ENCODE assay signal across 15 mouse cellular contexts in the genomic region with DNA sequence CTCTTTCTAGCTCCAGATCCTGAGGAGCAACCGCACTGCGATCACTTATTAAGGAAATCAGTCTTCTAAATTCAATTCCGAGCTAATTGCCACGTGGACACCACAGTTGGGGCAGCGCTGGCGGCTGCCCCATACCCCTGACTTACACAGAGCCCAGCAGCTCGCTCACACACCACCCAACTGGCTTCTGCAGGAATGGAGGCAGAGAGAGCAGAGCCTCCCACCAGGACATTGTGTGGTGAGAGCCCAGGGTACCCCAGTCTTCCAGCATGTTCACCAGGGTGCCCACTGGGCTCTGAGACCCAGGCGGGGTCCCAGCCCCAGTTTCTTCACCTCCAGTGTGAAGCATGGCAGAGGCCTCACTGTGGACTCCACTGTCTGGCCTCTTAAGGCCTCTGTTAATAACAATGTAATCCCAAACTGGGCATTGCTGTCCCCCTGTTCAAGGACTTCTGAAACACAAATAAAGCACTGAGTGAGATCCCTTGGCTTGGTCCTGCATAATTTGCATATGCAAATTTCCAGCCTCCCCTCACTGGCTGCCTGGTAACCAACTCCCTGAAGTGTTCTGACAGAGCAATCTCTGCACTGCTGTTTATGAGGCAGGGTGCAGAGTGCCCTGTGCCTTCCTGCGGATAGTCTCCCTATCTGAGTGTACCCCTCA.
DNase-seq lines count a peak whose midpoint lies in the region; ATAC-seq lines count a peak whose summit lies in the region.
"Had no signal": no experiment of that assay in that cellular context is flagged by ENCODE, and none has a peak within 500 bp of the region (broad histone marks: within the 10 kb centered on the region; RNA-seq: fewer than 3 reads in every experiment).

No protein-coding gene starts in this region.

- WGBS in forebrain, embryonic 15.5 days: 47% methylated on average over 9 of the region's 9 CpGs
- 30% methylated on average over 9 of the region's 9 CpGs for WGBS in hindbrain, embryonic 16.5 days

- no peaks in the 10 kb centered on the region for H3K36me3 ChIP-seq in forebrain, embryonic 15.5 days
- H3K36me3 ChIP-seq in hindbrain, embryonic 16.5 days (ENCODE audit: control insufficient read depth, insufficient read depth, low read length): no peaks in the 10 kb centered on the region
- H3K36me3 ChIP-seq: embryonic facial prominence, embryonic 12.5 days; limb, embryonic 15.5 days had no signal

- no peak overlapping the region for H3K27ac ChIP-seq in forebrain, embryonic 15.5 days (replicated peaks)
- peak overlapping the region; percentile 46; the same call in 1 of the 2 replicates for H3K27ac ChIP-seq in hindbrain, embryonic 16.5 days (ENCODE audit: low read depth, low read length)
- H3K27ac ChIP-seq: embryonic facial prominence, embryonic 12.5 days; limb, embryonic 15.5 days had no signal

- no peak overlapping the region for H3K9ac ChIP-seq in forebrain, embryonic 15.5 days (replicated peaks)
- no peak overlapping the region for H3K9ac ChIP-seq in hindbrain, embryonic 16.5 days (ENCODE audit: low read depth, low read length)
- H3K9ac ChIP-seq: embryonic facial prominence, embryonic 12.5 days; limb, embryonic 15.5 days had no signal

- DNase-seq in retina, postnatal 1 day: peak; percentile 27
- no peak for DNase-seq in retina, embryonic 14.5 days (ENCODE audit: low spot score)
- DNase-seq in right cerebral cortex, postnatal 14 days: peak; percentile 20
- DNase-seq in cerebellum, postnatal 4 days (ENCODE audit: low spot score in 2 of 2): no peak
- DNase-seq in embryo, embryonic 10.5 days (ENCODE audit: low spot score): no peak
- DNase-seq: adrenal gland, postnatal 36 days; cerebellum, adult 9-11 months; heart, adult 11 months; kidney, postnatal 14 days; lung, adult 2 months had no signal

- H3K4me1 ChIP-seq in forebrain, embryonic 15.5 days: peaks cover 23% of the 10 kb centered on the region
- peaks cover 23% of the 10 kb centered on the region for H3K4me1 ChIP-seq in hindbrain, embryonic 16.5 days (ENCODE audit: control insufficient read depth, insufficient read depth, low read depth, low read length)
- H3K4me1 ChIP-seq: embryonic facial prominence, embryonic 12.5 days; limb, embryonic 15.5 days had no signal

- no peaks in the 10 kb centered on the region for H3K9me3 ChIP-seq in forebrain, embryonic 15.5 days
- H3K9me3 ChIP-seq in hindbrain, embryonic 16.5 days (ENCODE audit: control insufficient read depth, low read length): no peaks in the 10 kb centered on the region
- H3K9me3 ChIP-seq: embryonic facial prominence, embryonic 12.5 days; limb, embryonic 15.5 days had no signal

- no peak overlapping the region for H3K4me2 ChIP-seq in forebrain, embryonic 15.5 days (replicated peaks)
- H3K4me2 ChIP-seq in hindbrain, embryonic 16.5 days (ENCODE audit: low read length): no peak overlapping the region
- H3K4me2 ChIP-seq: embryonic facial prominence, embryonic 12.5 days; limb, embryonic 15.5 days had no signal

- H3K27me3 ChIP-seq in forebrain, embryonic 15.5 days: no peaks in the 10 kb centered on the region
- no peaks in the 10 kb centered on the region for H3K27me3 ChIP-seq in hindbrain, embryonic 16.5 days (replicated peaks; ENCODE audit: control insufficient read depth, insufficient read depth, low read length)
- H3K27me3 ChIP-seq: embryonic facial prominence, embryonic 12.5 days had no signal

- no peak overlapping the region for H3K4me3 ChIP-seq in forebrain, embryonic 15.5 days
- H3K4me3 ChIP-seq in hindbrain, embryonic 16.5 days (ENCODE audit: low read length): no peak overlapping the region
- H3K4me3 ChIP-seq: embryonic facial prominence, embryonic 12.5 days; limb, embryonic 15.5 days had no signal

- ATAC-seq in forebrain, embryonic 15.5 days (replicated peaks): peak; percentile 87
- peak; percentile 89 for ATAC-seq in hindbrain, embryonic 16.5 days
- ATAC-seq: intestine, embryonic 16.5 days had no signal

Comparison
In these comparisons a context has a peak if more than half of its experiments do, and no peak if none do; other contexts are left out.
1. DNase-seq: peak in retina, postnatal 1 day (single experiment) and right cerebral cortex, postnatal 14 days (single experiment); none in retina, embryonic 14.5 days (single experiment), cerebellum, postnatal 4 days (0 of 2) and embryo, embryonic 10.5 days (single experiment).